Mouse (Mus musculus): ENCODE measurements around the gene Fli1.

The Fli1 gene

DNA sequence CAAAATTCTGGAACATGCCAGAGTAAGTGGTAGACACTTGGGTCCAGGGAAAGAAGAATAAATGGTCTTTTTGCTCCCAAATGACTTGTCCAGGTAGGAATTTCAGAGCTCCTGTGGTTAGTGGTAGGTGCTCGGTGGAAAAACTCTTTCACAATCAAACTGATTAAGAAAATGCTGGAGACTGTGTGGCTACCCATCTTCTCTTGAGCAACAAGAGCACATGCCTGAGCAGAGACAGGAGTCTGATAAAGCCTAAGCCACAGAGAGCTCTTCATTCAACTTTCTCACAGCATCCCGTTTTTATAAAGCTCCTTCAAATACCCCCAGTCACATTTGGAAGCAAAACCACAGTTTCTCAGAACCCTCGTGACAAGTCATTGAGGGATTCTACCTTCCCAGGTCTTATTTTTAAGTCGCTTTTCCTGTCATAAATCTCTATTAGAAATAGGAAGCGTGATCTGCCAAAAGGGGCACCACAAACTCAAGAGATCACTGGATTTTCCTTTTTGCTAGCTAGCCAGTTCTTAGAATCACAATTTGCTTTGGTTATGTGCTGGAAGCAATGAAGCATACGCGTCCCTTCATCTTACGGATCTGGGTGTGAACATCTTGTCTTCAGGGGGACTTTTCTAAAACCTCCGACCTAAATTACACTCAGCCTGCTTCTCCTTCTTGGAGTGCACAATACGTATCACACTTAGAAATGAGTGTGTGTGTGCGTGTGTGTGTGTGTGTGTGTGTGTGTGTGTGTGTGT lies 40.2 kb downstream of the Fli1 start:
- no peak for DNase-seq

DNA sequence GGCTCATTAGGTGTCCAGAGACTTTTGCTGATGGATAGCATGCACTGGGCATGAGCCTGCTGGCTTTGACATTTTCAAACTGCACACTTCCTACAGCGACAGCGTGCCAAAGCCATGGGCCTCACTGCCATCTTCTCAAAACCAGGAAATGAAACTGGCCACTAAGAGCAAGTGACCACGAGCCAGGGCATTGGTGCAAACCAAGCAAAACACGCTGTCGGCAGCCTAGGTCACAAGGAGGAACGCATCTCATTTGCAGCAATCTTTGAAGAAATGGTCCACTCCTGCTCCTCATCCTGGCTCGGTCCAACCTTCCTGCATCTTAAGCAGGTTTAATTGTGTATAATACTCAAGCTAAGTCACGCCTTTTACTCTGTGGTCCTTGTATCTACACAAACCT lies 41.8 kb downstream of the Fli1 start:
- no peak for DNase-seq

DNA sequence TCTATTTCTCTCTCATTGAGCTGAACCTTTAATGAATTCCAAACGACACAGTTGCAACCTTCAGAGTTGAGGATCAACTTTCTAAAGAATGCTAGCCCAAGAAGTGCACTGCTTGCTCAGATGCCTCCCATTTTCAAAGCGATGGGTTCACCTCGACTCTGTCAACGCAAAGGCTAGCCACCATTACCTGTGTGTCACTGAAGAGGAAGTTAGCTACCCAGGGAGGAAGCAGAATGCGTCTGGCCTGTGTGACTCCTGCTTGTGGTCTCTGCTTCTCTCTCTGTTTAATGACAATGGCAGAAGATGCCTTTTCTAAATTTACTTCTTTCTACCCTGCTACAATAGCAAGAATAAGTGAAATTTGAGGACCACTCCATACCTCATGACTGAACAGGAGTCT lies 42.6 kb downstream of the Fli1 start:
- DNase-seq, result no peak

DNA sequence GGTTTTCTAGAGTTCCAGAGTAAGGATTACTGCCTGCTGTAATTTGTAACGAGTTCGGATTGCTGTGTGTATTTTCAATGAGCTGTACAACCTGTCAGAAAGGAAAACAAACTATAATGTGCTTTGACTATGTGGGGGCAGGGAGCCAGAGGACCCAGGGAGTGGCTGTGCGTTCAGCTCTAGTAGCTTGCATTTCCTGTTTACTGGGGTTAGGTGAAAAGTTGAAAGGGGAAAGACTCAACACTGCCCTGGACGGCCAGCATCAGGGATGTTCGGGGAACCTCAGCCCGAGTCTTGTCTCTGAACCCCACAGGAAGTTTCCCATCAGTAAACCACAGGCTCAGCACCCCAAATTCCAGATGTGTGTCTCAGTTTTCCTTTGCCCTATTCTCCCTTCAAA lies 43.2 kb downstream of the Fli1 start:
- DNase-seq, result peak; percentile 36 to 61

DNA sequence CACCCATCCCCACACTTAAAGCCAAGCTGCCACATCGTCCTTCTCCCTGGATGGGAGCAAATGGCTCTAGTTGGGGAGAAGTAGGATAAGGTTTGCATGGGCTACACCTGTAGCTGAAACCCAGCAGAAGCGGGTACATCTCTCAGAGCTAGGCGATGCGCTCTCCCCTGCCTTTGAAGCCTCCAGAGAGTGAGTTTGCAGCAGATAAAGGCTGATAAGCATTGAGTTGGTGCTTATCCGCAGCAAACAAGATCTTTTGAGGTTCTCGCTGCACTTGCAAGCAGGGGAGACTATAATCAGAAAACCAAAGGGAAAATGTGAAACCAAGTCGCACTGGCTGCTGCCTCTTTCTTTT lies 47.0 kb downstream of the Fli1 start:
- DNase-seq, result no peak

DNA sequence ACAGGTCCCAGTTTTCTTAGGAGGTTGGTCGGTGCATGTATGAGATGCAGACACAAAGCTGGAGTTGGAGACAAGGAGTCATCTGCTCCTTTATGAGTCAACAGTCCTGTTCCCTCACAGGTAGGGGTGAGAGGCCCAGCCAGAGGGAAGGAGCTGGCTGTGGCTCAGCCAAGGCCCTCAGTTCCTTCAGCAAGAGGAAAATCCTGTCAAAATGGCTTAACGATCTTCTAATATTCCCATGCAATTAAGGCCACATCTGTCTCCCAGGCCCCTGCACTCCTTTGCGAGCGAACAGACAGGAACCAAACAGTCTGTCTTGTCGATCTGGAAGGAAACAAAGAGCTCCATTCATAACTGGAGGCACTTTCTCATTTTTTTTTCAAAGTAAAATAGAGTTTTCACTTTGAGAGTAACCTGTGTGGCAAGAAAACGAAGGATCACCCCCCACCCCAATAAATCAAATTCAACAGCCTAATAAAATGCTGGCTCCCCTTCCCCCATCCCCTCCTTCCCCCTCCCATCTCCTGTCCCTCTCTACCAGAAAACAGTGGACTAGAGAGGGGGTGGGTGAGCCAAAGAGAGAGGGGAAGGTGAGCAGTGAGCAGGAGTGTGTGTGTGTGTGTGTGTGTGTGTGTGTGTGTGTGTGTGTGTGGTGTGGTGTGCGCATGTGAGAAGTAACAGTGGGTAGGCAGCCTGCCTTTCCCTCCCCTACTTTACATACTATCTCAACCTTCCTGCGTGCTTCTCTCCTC lies 47.6 kb downstream of the Fli1 start:
- no peak for DNase-seq

DNA sequence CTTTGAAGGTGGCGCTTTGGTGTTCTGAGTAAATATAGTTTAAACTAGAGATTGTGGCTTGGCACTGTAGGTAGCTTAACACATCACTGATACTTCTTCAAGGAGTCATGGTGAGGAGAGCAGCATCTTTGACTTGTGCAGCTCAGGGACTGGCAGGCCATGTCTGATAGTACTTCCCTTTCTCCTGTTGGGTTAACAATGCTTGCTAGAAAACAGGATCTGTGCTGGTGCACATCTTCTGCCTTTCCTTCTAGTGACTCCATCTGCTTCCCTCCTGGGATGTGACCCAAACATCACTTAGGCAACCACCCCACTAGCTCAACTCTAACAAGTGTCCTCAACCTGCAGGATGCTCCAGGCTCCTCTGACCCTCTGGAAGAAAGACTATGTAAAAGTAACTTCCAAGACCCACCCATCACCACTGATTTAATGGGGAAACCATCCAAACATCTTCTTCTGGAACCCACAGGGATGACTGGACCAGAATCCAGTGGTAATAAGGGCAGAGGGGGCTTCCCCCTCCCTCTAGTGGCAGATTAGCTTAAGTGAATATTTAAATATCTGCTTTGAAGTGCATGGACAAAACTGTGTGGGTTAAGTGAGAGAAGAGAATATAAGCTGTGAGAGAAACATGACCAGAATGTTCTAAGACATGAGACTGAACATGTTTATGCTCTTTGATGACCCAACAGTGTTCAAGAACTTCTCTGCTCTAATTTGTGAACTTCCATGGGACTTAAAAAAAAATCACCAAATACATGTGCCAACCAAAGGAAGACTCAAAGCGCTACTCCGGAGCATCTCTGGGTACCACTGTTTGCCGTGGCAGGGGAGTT lies 48.9 kb downstream of the Fli1 start:
- DNase-seq, result no peak

DNA sequence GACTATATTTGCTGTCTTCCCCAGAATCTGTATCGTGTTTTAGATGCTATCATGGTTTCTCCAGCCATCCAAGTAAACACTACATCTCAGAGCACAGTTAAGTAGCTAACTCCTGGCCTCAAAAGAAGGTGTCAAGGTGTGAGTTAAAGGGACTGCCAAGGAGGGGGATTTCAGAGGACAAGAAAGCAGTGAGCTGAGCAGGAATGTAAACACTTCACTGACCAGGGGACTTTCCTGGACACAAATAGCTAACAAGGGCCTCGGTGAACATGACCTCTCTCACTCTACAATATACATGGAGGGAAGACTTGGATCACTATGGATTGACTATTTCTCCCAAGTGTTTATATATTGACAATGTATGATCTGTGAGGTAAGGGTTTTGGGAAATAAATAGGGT lies 49.9 kb downstream of the Fli1 start:
- no peak for DNase-seq

DNA sequence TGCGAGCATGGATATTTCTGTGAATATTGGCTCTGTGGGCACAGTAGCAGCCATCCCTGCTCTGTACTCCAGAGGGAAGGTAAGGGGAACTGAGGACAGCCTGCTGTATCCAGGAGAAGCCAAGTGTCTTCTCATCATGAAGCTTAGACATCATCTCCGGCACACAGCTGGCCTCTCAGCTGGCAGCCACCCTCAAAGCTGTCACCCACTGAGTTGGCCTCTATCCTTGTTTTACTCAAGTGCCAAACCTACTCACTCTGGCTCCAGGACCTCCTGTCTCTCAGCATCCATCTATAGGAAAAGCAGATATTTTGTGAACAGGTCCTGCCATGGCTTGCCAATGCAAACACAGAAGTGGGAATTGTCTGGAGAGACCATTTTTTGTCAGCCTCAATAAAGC lies 51.2 kb downstream of the Fli1 start:
- no peak for DNase-seq

DNA sequence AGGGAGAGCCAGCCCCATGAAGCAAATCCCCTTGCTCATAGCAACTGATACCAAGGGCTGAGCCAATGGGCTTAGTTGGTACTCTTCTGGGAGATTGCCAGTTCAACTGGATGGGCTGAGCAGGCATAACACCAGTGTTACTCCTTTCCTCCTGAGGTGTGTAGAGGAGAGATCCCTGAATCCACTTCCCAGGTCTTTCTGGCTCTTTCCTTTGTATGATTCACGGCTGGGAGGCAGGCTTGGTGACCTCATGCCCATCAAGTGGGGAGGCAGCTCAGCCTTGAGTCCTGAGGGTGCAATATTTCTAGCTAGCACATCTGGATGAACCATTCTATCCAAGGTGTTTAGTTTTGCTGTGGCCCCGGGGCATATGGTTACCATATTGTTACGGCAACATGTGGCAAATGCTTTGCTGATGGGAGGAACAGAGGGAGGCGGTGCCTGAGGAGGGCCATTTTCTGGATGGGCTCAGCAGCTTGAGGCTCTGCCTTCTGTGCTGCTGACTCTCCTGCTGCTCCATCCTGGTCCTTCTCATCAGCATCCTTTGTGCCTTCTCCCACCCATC lies 52.8 kb downstream of the Fli1 start:
- DNase-seq, result no peak

DNA sequence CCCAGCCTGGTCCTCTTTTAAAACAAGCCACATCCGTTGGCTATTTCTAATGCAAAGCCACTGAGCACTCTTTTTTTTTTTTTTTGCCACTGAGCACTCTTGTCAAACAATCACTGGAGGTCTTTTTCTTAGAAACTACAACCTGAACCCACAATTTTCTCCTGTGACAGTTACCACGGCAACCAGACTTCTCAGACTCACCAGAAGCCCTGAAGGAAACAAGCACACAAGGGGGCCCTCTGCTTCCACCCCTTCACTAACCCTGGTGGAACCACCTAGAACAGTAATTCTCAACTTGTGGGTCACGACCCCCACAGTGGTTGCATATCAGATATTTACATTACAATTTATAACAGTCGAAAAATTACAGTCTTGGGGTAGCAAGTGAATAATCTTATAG lies 53.3 kb downstream of the Fli1 start:
- DNase-seq, result no peak

DNA sequence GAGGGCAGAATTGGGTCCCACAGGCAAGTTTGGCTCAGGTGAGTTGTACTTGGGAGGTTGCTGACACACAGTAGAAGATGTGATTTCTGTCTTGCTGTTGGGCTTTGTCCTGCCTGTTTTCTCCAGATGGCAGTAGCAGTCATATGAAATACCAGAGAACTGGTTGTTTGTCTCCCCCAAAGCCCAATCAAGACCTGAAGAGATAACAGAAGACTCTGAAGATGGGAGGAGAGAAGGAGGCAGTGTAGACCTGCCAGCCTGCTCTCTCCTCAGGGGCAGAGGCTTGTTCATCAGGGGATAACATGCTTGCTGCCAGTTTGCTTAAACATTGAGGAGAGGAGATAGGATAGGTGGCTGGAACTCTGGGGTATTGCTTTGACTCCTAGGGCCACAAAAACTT lies 54.0 kb downstream of the Fli1 start:
- no peak for DNase-seq

DNA sequence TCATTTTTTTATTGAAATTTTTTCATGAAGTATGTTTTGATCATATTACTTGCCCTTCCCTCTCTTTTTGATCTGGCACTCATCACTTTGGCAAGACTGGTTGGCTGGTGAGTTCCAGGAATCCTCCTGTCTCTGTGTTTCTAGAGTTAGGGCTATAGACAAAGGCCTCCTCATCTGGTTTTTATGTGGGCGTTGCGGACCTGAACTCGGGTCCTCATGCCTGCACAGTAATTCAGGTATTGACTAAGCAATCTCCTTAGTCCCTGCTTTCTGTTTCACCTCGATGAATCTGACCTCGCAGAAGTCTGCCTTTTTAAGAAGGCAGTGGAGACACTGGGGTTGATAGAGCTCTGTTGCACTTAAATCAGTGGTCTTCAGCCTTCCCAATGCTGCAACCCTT lies 54.8 kb downstream of the Fli1 start:
- DNase-seq, result no peak

DNA sequence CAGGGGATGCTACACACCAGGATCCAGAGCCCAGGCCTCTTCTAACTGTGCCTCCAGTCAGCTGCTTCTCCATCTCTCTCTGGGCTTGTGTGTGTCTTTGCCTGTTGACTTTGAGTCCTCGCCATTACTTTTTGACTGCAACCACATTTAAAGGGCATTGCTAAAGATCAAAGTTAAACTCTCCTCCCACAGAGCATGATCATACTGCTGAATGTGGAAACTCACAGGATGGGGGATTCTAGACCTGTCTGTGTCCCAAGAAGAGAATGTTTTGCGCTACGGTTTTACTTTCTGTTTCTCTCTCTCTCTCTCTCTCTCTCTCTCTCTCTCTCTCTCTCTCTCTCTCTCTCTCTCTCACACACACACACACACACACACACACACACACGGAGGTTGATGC lies 55.3 kb downstream of the Fli1 start:
- no peak for DNase-seq

DNA sequence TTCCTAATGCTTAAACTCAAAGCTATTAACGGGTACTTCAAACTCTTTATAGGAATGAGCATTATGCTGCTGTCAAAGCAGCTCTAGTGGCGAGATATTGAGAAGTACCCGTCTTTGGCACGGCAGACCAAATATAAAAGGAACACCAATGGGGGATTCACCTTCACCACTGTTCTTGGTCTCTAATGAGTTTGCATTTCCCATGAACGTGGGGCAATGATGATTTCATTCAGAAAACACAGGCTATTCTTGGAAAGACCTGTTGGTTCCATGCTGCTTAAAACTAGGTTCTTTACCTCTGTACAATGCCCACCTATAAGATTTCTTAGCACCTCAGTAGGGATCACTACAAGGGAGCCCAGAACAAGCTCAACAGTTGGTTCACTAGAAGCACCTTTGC lies 62.2 kb downstream of the Fli1 start:
- DNase-seq, result no peak

DNA sequence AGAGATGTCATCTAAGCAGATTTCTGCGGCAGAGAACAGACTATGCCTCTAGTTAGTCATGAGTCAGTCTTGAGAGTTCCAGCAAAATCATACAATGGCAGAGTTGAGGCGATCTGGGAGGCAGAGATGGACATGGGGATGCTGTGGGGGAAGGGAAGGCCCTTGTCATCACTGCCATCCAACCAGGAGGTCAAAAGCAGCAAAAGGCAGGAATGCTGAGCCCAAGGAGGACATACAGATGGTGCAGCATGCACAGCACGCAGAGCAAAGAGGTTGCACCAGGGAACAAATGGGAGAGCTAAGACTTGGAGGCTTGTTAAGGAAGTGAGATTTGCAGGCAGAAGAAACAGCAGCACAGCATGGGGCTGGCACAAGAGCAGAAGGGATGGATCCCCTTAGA lies 63.9 kb downstream of the Fli1 start:
- DNase-seq, result no peak

DNA sequence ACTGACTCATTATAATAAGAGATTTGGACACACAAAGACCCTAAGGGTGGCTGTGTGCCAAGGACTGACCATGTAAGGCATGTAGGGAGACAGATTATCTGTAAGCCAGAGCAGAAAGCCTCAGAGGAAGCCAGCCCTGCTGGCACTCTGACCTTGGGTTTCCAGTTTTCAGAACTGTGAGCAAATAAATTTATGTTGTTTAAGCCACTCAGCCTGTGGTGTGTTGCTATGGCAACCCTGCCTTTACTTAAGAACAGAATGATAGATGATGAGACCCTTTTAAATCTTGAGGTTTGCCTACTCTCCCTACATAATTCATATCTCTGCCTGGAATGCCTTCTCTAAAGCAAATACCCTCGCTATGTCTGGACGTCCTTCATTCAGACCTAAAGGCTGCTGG lies 64.6 kb downstream of the Fli1 start:
- DNase-seq, result peak; percentile 64 to 73

DNA sequence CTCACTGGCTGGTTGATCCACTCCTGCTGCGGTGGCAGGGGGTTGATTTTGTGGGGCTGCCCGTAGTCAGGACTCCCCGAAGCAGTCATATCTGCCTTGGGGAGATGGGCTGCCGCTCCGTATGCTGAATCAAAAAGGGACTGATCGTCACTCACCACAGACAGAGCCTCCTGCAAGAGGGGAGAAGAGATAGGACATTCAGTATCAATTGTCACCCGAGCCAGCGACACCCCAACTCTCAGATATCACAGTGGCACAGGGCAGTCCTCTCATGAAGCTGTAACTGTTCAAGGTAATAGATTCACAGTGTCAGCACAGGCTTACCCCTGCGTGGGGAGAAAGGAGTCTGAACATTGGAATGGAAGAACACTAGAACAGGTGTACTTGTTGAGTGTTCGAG lies 66.1 kb downstream of the Fli1 start:
- DNase-seq, result no peak

DNA sequence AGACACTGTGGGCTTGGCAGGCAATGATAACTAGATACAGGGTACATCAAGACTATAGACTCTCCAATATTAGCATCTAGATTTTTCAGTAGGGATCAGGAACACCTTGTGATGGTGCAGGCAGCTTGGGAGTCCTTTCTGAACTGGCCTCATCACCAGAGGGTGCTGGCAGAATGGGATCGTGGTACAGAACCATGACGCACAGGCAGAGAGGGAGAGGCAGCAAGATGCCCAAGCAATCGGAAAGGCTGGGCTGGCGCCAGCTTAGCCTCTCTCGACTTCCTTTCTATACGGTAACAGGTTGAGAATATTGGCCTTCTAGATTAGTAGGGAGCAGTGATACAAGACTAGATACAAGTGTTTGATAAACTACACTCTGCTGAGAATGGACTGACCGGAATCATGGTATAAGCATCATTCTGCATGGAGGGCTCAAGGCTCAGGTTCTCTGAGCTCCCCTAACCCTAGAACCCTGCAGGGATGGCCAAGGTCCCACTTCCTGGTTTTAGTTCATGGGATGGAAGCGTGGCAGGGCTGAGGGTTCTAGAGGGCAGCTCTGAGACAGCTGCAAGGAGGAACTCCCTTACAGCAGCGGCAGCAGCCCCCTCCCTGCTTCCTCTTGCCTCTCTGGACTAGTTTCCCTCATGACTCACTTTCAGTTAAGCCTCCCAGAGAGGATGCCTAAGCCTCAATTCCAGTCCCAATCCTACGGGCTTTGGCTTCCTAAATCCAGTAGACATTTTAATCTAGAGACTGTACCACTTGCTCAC lies 67.9 kb downstream of the Fli1 start:
- DNase-seq, result no peak

DNA sequence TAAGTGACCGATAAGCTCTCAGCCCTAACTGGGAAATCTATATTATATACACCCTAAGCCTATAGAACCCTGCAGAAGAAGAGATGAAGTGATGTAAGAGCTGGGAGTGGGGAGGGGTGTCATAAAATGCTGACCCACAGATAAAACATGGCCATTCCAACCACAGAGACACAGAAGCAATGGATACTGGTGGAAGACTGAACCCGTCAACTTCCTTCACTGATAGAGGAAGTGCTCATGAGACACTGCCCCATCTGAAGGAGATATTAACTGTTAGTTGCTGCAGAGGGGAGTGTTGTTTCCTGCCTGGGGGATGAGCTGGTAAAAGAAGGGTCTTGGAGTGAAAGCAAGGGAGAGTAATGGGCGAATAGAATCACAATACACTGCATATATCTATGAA lies 70.3 kb downstream of the Fli1 start:
- no peak for DNase-seq

DNA sequence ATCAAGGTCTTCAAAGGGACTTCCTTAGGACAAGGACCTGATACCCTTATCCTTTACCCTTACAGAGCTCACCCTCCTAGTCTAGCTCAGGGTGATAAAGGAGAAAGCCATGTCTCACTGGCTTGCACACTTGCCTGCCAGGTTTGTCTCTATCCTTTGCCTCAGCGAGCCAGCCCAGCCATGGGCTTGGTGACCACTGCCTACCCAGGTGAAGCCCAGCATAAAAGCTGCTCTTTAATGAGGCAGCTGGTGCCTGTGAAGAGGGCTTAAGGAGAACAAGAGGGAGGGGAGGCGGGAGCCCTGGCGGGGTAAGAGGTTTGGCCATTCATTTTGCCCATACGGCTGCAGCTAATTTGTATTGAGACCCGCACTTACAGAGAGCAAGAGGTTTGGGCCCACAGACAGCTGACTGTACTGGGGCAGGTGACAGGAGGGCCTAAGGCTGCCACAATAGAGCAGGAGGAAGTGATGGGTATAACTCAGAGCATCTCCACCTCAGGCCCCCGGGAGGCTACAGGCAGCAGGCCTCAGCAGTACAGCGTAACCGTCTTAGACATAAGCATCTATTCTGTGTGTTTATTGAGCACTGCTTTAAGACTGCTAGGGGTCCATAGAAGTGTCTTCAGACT lies 73.4 kb downstream of the Fli1 start:
- DNase-seq, result no peak

DNA sequence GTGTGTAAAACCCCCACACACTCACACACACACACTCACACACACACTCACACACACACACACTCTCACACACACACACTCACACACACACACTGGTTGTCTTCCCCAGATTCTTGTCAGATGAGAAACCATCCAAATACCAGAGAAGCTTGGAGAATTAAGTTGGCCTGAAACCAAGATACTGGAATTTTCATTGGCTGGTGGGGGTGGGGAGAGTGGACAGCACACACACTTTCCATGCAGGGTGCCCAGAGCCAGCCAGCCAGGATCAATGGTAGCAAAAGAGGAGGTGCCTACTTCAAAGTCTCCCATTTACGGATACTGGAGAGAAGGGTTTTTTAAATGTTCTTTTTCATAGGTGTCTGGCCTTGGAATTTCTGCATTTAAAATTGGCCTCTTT lies 74.3 kb downstream of the Fli1 start:
- no peak for DNase-seq
